Mouse (Mus musculus): ENCODE measurements around the gene Tubb4b. TPM values are rescaled to one million over a fixed set of nuclear protein-coding genes. Genes with fewer than 3 reads are reported as not detected.

Tubb4b gene
- polyA plus RNA-seq (2012; rRNA removed): 582 and 710 TPM in 2 replicates

DNA sequence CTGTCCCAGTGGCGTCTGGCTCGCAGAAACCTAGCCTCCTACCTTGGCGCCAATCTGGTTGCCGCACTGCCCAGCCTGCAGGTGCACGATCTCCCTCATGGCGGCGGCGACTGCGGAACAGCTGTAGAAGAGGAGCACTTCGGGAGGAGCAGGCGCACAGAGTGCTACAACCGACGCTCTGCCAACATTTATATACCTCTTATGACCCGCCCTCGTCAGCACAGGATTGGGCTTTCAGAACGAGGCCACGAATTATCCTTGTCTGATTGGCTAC, at the start of gene Tubb4b:
Tubb4b (minus strand) TSS at position 211 of the 274 bp plus-strand sequence.

DNA sequence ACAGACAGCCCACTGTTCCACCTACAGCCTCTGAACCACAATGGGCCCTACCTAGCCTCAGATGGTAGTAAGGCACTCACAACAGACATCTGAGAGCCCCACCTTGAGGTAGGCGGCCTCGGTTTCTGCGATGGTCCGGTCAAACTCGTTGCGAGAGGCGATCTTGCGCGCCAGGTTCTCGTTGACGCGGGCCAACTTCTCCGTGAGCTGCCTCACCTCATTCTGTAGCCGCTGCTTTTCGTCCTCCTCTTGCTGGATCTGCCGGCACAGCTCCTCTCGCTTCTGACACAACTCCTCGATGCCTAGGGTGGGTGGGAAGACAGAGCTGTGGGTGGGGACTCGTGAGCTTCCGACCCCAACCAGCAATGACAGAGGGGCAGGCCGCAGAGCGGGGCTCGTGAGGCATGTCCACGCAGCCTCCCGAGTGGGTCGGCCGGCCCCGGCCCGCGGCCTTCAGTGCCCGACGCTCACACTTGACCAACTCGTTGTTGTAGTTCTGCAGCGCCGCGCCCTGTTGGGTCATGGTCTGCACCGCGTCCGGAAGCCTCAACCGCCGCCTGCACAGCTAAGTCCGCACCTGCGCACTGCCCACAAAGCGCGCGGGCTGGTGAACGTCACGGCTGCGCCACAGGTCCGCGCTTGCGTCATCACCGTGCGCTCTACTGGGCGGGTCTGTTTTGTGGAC, 47.5 kb upstream of the Tubb4b start, which contains the start of the genes Ssna1 and Anapc2:
Ssna1 (minus strand) TSS at position 612 of the 685 bp plus-strand sequence.
Anapc2 (plus strand) TSS at position 652 of the 685 bp plus-strand sequence.

GRCm38 (mm10) chr2:25262291-25262767, 37.8 kb upstream of the Tubb4b start, which contains the start of gene Tprn:
Gene Tprn, plus strand, starts transcription at chr2:25262618.

DNA sequence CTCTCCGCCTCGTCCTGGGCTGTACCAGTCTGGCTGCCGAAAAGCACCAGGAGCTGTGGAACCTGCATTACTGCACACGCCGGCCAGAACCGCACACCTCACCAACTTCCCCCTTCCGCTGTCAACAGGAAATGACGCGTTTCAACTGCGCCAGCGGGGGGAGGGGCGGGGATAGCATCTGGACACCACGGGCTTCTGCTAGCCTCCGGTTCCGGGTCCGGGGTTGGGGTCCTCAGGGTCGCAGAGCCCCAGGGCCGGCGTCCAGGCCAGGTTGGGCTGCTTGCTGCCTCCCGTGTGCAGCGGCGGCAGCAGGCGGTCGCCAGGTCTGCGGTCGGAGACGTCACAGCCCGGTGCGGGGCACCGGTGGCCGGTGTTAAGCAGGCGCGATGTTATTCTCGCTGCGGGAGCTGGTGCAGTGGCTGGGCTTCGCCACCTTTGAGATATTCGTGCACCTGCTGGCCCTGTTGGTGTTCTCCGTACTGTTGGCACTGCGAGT, 30.8 kb upstream of the Tubb4b start, which contains the start of gene Tmem203:
Tmem203 (plus strand) TSS at position 156 of the 496 bp plus-strand sequence.

DNA sequence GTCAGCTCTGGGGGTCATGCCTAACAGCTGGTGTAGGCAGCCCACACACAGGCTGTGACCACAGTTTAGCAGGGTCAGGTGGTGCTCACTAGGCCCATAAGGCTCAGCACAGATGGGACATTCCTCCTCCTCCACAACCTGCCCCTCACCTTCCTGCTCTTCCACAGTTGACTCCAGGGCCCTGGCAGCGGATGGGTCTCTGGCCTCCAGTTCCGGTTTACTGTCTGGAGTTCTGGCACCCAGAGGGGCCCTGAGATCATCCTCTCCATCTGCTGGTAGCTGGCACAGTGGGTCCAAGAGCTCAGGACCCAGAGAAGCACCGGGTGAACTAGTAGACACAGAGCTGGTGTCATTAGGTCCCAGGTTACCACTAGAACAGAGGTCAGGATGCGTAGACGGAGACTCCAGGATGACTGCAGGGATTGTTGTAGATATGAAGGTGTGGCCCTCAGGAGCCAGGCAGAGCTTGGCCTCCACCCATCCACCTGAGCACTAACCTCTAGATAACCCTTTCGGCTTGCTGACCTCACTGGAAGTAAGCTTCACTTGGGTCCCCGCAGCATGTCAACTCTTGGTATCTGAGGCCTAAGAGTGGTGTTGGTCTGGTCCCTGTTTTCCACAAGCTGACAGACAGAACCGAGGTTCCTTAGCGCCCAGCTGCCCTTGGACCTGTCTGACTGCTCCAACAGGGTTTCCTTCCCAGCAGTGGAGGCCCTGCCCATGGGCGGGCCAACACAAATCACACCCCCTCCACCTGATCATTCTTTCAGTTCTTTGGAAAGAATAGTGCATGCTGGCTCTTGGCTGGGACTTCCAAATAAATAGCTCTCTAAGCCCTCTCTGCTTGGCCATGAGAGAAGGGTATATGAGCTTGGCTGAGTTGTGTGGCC, 21.9 kb upstream of the Tubb4b start, which contains the start of gene AL732309.1:
AL732309.1 (minus strand) TSS at position 681 of the 890 bp plus-strand sequence.

DNA sequence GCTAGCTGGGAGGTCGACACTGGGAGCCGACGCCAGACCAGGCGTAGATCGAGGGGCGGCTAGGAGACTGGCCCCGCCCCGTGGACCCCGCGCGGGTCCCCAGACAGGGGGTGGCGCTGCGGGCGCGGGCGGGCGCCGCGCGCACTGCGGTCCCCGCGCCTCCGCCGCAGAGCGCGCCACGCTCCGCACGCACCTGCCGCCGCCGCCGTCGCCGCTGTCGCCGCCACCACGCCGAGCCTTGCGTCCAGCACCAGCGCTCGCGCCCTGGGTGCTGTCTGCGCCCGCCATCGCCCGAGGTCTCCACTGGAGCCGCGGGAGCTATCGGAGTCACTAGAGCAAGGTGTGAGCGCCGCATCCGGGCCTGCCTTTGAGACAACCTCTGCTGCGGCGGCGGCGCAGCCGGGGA, 17.6 kb upstream of the Tubb4b start, which contains the start of the genes Rnf208 and Cysrt1:
Rnf208 (plus strand) TSS at position 155 of the 406 bp plus-strand sequence.
Cysrt1 (minus strand) TSS at position 352 of the 406 bp plus-strand sequence.

DNA sequence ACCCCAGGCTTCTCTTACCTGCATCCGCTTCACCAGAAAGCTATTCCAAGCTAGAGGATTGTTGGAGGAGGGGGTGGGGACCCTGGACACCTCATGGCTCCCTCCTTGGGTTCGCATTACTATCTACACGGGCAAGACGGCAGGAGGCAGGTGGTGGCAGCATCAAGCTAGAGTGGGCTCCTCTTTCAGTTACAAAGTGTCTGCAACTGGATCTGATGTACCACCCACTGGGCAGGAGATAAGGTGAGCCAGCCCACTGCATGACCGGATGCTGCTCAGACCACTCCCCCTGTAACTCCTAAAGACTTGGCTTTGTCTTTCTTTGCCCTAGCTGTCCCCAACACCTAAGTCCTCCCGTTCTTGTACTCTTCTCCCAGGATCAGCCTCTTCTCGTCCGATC, 12.1 kb upstream of the Tubb4b start, which contains the start of gene Rnf224:
Rnf224 (minus strand) TSS at position 174 of the 400 bp plus-strand sequence.

GRCm38 (mm10) chr2:25234050-25234449, 9.5 kb upstream of the Tubb4b start, which contains the start of gene Slc34a3:
Gene Slc34a3, minus strand, starts transcription at chr2:25234364.

DNA sequence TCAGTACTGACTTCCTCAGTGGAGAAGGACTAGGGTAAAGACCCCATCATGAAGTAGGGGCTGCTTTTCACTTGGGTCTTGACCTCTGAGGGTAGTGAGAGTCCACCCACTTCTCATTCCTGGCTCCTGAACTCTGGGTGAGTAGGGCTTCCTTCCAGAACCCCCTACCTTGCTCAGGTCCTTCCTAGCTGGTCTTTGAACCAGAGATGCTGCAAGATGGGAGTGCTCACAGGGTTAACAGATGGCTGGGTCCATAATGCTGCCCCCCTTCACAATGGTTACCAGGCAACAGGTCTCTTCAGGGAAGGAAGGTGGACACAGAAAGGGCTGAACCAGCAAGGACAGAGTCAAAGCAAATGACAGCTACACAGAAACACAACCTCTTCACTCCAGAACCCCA, 6.1 kb downstream of the Tubb4b start, which contains the start of gene Fam166a:
Fam166a (plus strand) TSS at position 301 of the 400 bp plus-strand sequence.

GRCm38 (mm10) chr2:25214444-25214843, 10.1 kb downstream of the Tubb4b start, which contains the start of gene Stpg3:
Gene Stpg3, minus strand, starts transcription at chr2:25214637.

DNA sequence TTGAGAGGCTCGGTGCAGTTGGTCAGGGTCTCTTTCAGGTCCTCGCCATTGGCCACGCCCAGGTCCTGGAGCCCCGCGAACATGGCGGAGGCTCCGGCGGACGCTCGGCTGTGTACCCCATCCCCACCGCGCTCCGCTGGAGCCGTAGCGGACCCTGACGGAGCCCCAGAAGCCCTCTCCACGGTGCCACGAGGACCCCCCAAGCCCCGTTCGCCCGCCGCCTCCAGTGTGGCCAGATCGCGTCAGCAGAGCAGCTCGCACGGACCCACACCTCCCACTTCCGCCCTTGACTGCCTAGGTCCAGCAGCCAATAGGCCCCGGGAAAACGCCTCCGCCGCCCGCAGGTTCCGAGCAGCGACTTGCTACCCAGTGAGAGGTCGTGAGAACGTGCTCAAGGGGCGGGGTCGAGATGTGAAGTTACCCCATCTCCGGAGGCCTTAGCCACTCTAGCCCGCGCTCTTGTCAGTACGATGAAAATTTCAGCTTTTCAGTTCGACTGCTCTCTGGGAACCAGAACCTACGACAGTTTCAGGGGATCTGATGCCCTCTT, 13.3 kb downstream of the Tubb4b start, which contains the start of gene Nelfb:
Nelfb (minus strand) TSS at position 369 of the 550 bp plus-strand sequence.

GRCm38 (mm10) chr2:25196172-25196954, 28.1 kb downstream of the Tubb4b start, which contains the start of gene Tor4a:
Gene Tor4a, minus strand, starts transcription at chr2:25196886.

GRCm38 (mm10) chr2:25180478-25180903, 44.0 kb downstream of the Tubb4b start, which contains the start of gene Nrarp:
Gene Nrarp, plus strand, starts transcription at chr2:25180758.

Other genes starting within 250 kb of the Tubb4b start
- 22.5 and 24.2 TPM in 2 replicates for gene Mrpl41, start 249.6 kb downstream of the Tubb4b start, polyA plus RNA-seq (2012; rRNA removed)
- 15.7 and 21.7 TPM in 2 replicates for gene Pnpla7, start 248.7 kb downstream of the Tubb4b start, polyA plus RNA-seq (2012; rRNA removed)
- 281 and 345 TPM in 2 replicates for gene Nsmf, start 170.3 kb downstream of the Tubb4b start, polyA plus RNA-seq (2012; rRNA removed)
- 0.81 and 1.6 TPM in 2 replicates for gene Entpd8, start 144.4 kb downstream of the Tubb4b start, polyA plus RNA-seq (2012; rRNA removed)
- gene Noxa1, start 129.6 kb downstream of the Tubb4b start, polyA plus RNA-seq (2012; rRNA removed): 1.9 and 3.4 TPM in 2 replicates
- gene Nrarp, start 43.9 kb downstream of the Tubb4b start, polyA plus RNA-seq (2012; rRNA removed): 16.0 and 20.1 TPM in 2 replicates
- 91.7 and 92.6 TPM in 2 replicates for gene Tor4a, start 27.8 kb downstream of the Tubb4b start, polyA plus RNA-seq (2012; rRNA removed)
- 54.5 and 59.1 TPM in 2 replicates for gene Nelfb, start 13.2 kb downstream of the Tubb4b start, polyA plus RNA-seq (2012; rRNA removed)
- not detected in 2 replicates for gene Stpg3, start 10.1 kb downstream of the Tubb4b start, polyA plus RNA-seq (2012; rRNA removed)
- gene Fam166a, start 6.0 kb downstream of the Tubb4b start, polyA plus RNA-seq (2012; rRNA removed): 0.18 and 0.40 TPM in 2 replicates
- gene Slc34a3, start 9.7 kb upstream of the Tubb4b start, polyA plus RNA-seq (2012; rRNA removed): not detected in 2 replicates
- 0.10 TPM in 1 of 2 replicates, not detected in the other for gene Rnf224, start 12.1 kb upstream of the Tubb4b start, polyA plus RNA-seq (2012; rRNA removed)
- 27.2 and 28.5 TPM in 2 replicates for gene Rnf208, start 17.6 kb upstream of the Tubb4b start, polyA plus RNA-seq (2012; rRNA removed)
- 1.6 and 1.7 TPM in 2 replicates for gene Cysrt1, start 17.8 kb upstream of the Tubb4b start, polyA plus RNA-seq (2012; rRNA removed)
- gene AL732309.1, start 22.2 kb upstream of the Tubb4b start, polyA plus RNA-seq (2012; rRNA removed): 31.6 and 35.4 TPM in 2 replicates
- gene Tmem203, start 30.7 kb upstream of the Tubb4b start, polyA plus RNA-seq (2012; rRNA removed): 85.0 and 109 TPM in 2 replicates
- gene Tprn, start 37.9 kb upstream of the Tubb4b start, polyA plus RNA-seq (2012; rRNA removed): 30.9 and 32.4 TPM in 2 replicates
- 85.4 and 91.9 TPM in 2 replicates for gene Ssna1, start 47.7 kb upstream of the Tubb4b start, polyA plus RNA-seq (2012; rRNA removed)
- gene Anapc2, start 47.8 kb upstream of the Tubb4b start, polyA plus RNA-seq (2012; rRNA removed): 112 and 124 TPM in 2 replicates
- gene Tmem210, start 63.4 kb upstream of the Tubb4b start, polyA plus RNA-seq (2012; rRNA removed): 0.51 and 0.55 TPM in 2 replicates
- 37.9 and 39.1 TPM in 2 replicates for gene Lrrc26, start 65.2 kb upstream of the Tubb4b start, polyA plus RNA-seq (2012; rRNA removed)
- 1.1 and 1.7 TPM in 2 replicates for gene Grin1, start 94.5 kb upstream of the Tubb4b start, polyA plus RNA-seq (2012; rRNA removed)
- gene Man1b1, start 107.6 kb upstream of the Tubb4b start, polyA plus RNA-seq (2012; rRNA removed): 9.7 and 12.0 TPM in 2 replicates
- gene Dpp7, start 131.7 kb upstream of the Tubb4b start, polyA plus RNA-seq (2012; rRNA removed): 50.5 and 59.0 TPM in 2 replicates
- 59.3 and 63.2 TPM in 2 replicates for gene Uap1l1, start 141.0 kb upstream of the Tubb4b start, polyA plus RNA-seq (2012; rRNA removed)
- 16.5 and 18.1 TPM in 2 replicates for gene Sapcd2, start 147.6 kb upstream of the Tubb4b start, polyA plus RNA-seq (2012; rRNA removed)
- 33.0 and 33.1 TPM in 2 replicates for gene Entpd2, start 171.2 kb upstream of the Tubb4b start, polyA plus RNA-seq (2012; rRNA removed)
- gene Npdc1, start 174.6 kb upstream of the Tubb4b start, polyA plus RNA-seq (2012; rRNA removed): 300 and 413 TPM in 2 replicates
- 0.38 and 0.46 TPM in 2 replicates for gene Fut7, start 198.6 kb upstream of the Tubb4b start, polyA plus RNA-seq (2012; rRNA removed)
- gene Abca2, start 204.0 kb upstream of the Tubb4b start, polyA plus RNA-seq (2012; rRNA removed): 54.2 and 56.6 TPM in 2 replicates
- 36.3 and 57.3 TPM in 2 replicates for gene Clic3, start 232.1 kb upstream of the Tubb4b start, polyA plus RNA-seq (2012; rRNA removed)
- 87.0 and 99.6 TPM in 2 replicates for gene Paxx, start 236.4 kb upstream of the Tubb4b start, polyA plus RNA-seq (2012; rRNA removed)
- 17.0 and 20.7 TPM in 2 replicates for gene Ptgds, start 245.3 kb upstream of the Tubb4b start, polyA plus RNA-seq (2012; rRNA removed)